Comparison of ENCODE assay signal across 8 mouse cellular contexts in genomic region chr14:30825476-30826131, GRCm38 (mm10). TPM values are rescaled to one million over a fixed set of nuclear protein-coding genes. Genes with fewer than 3 reads are reported as not detected.
DNase-seq lines count a peak whose midpoint lies in the region; ATAC-seq and TF ChIP-seq lines count a peak whose summit lies in the region.

Gene Tmem110, plus strand, starts transcription at chr14:30825590.

- peak; percentile 49 for TF ChIP-seq POLR2A in testis, adult 2 months (IDR thresholded peaks at IDR 0.05; ENCODE audit: control insufficient read depth, low read depth, low read length)

- peak within 1 kb of the TSS; percentile 81 for H3K4me3 ChIP-seq in forebrain, embryonic 11.5 days (ENCODE audit: low read depth, low read length)
- H3K4me3 ChIP-seq in heart, embryonic 16.5 days (ENCODE audit: low read length) = peak within 1 kb of the TSS; percentile 80
- peak within 1 kb of the TSS; percentile 88 for H3K4me3 ChIP-seq in liver, embryonic 16.5 days (ENCODE audit: low read depth, low read length)
- H3K4me3 ChIP-seq in neural tube, embryonic 13.5 days = peak within 1 kb of the TSS; percentile 59
- peak within 1 kb of the TSS; percentile 81 for H3K4me3 ChIP-seq in testis, adult 2 months (ENCODE audit: control insufficient read depth, low read depth, low read length)

- peak within 1 kb of the TSS; percentile 73 for H3K4me2 ChIP-seq in forebrain, embryonic 11.5 days (ENCODE audit: low read depth, low read length, severe bottlenecking)
- H3K4me2 ChIP-seq in heart, embryonic 16.5 days (ENCODE audit: low read depth, low read length) = peak within 1 kb of the TSS; percentile 75
- peak within 1 kb of the TSS; percentile 84 for H3K4me2 ChIP-seq in liver, embryonic 16.5 days (ENCODE audit: low read depth, low read length)
- H3K4me2 ChIP-seq in neural tube, embryonic 13.5 days = peak within 1 kb of the TSS; percentile 79

- no peak for TF ChIP-seq CTCF in testis, adult 2 months (IDR thresholded peaks at IDR 0.05; ENCODE audit: control insufficient read depth, insufficient read depth, insufficient replicate concordance, low read depth, low read length)

- no peaks in the 10 kb centered on the region for H3K9me3 ChIP-seq in forebrain, embryonic 11.5 days (ENCODE audit: control insufficient read depth, low read length)
- no peaks in the 10 kb centered on the region for H3K9me3 ChIP-seq in heart, embryonic 16.5 days (replicated peaks; ENCODE audit: control insufficient read depth, low read length)
- H3K9me3 ChIP-seq in liver, embryonic 16.5 days (replicated peaks; ENCODE audit: control insufficient read depth, low read length) = no peaks in the 10 kb centered on the region
- H3K9me3 ChIP-seq in neural tube, embryonic 13.5 days = no peaks in the 10 kb centered on the region

- WGBS in forebrain, embryonic 11.5 days = under 1% methylated on average over 58 of the region's 68 CpGs
- WGBS in heart, embryonic 16.5 days = under 1% methylated on average over 68 of the region's 68 CpGs
- WGBS in liver, embryonic 16.5 days (ENCODE audit: insufficient replicate concordance) = under 1% methylated on average over 58 of the region's 68 CpGs
- WGBS in neural tube, embryonic 13.5 days = under 1% methylated on average over 66 of the region's 68 CpGs

- peaks cover 7% of the 10 kb centered on the region; the same call in 1 of the 2 replicates for H3K4me1 ChIP-seq in forebrain, embryonic 11.5 days (replicated peaks; ENCODE audit: control insufficient read depth, insufficient read depth, low read length)
- H3K4me1 ChIP-seq in heart, embryonic 16.5 days (ENCODE audit: control insufficient read depth, insufficient read depth, low read length) = peaks cover 37% of the 10 kb centered on the region
- peaks cover 48% of the 10 kb centered on the region for H3K4me1 ChIP-seq in liver, embryonic 16.5 days (ENCODE audit: control insufficient read depth, low read depth, low read length)
- H3K4me1 ChIP-seq in neural tube, embryonic 13.5 days (replicated peaks) = peaks cover 28% of the 10 kb centered on the region
- H3K4me1 ChIP-seq in testis, adult 2 months (ENCODE audit: control insufficient read depth, insufficient read depth, low read length) = peaks cover 5% of the 10 kb centered on the region

- DNase-seq in CD8-positive naive resting alpha-beta T cell, adult 2 months (ENCODE audit: low read depth in 2 of 2, low spot score in 2 of 2) = peak; percentile 74 to 85
- DNase-seq in c-Kit-positive CD71-negative TER-119-negative erythroid progenitor cells, embryonic 14.5 days (ENCODE audit: low read depth) = peak; percentile 66
- DNase-seq in forebrain, embryonic 11.5 days (ENCODE audit: low spot score) = peak; percentile 90
- DNase-seq in kidney, postnatal 4 days = peak; percentile 91 to 94

- no peak within 1 kb of the TSS for H3K27ac ChIP-seq in forebrain, embryonic 11.5 days (ENCODE audit: low read depth, low read length)
- 0 out of 2 replicates have a peak within 1 kb of the TSS, but pooled peaks have one; percentile 51 for H3K27ac ChIP-seq in heart, embryonic 16.5 days (ENCODE audit: low read length)
- H3K27ac ChIP-seq in liver, embryonic 16.5 days (ENCODE audit: low read length) = 0 out of 2 replicates have a peak within 1 kb of the TSS, but pooled peaks have one; percentile 12
- H3K27ac ChIP-seq in neural tube, embryonic 13.5 days (replicated peaks) = peak within 1 kb of the TSS; percentile 59
- no peak within 1 kb of the TSS for H3K27ac ChIP-seq in testis, adult 2 months (ENCODE audit: control insufficient read depth, insufficient read depth, low read depth, low read length)

- peak; percentile 97 for ATAC-seq in forebrain, embryonic 11.5 days (replicated peaks; ENCODE audit: low FRiP score)
- peak; percentile 93 for ATAC-seq in heart, embryonic 16.5 days (replicated peaks; ENCODE audit: extremely low read depth, insufficient read depth, low FRiP score)
- peak; percentile 89 for ATAC-seq in liver, embryonic 16.5 days (ENCODE audit: low read depth)
- peak; percentile 98 for ATAC-seq in neural tube, embryonic 13.5 days (ENCODE audit: low read depth)

- no peaks in the 10 kb centered on the region for H3K27me3 ChIP-seq in forebrain, embryonic 11.5 days (ENCODE audit: control insufficient read depth, insufficient read depth, low read length)
- H3K27me3 ChIP-seq in heart, embryonic 16.5 days (ENCODE audit: control insufficient read depth, insufficient read depth, low read length) = no peaks in the 10 kb centered on the region
- H3K27me3 ChIP-seq in liver, embryonic 16.5 days (ENCODE audit: control insufficient read depth, insufficient read depth, low read depth, low read length) = no peaks in the 10 kb centered on the region
- no peaks in the 10 kb centered on the region for H3K27me3 ChIP-seq in neural tube, embryonic 13.5 days
- no peaks in the 10 kb centered on the region for H3K27me3 ChIP-seq in testis, adult 2 months (ENCODE audit: control insufficient read depth, insufficient read depth, low read length)

- H3K9ac ChIP-seq in forebrain, embryonic 11.5 days (ENCODE audit: low read length) = peak within 1 kb of the TSS; percentile 86
- peak within 1 kb of the TSS; percentile 86 for H3K9ac ChIP-seq in heart, embryonic 16.5 days (ENCODE audit: low read length)
- H3K9ac ChIP-seq in liver, embryonic 16.5 days (ENCODE audit: low read depth, low read length) = peak within 1 kb of the TSS; percentile 83
- peak within 1 kb of the TSS; percentile 78 for H3K9ac ChIP-seq in neural tube, embryonic 13.5 days

- H3K36me3 ChIP-seq in forebrain, embryonic 11.5 days (ENCODE audit: control insufficient read depth, insufficient read depth, low read length) = no peaks in the 10 kb centered on the region
- H3K36me3 ChIP-seq in heart, embryonic 16.5 days (ENCODE audit: control insufficient read depth, insufficient read depth) = no peaks in the 10 kb centered on the region
- H3K36me3 ChIP-seq in liver, embryonic 16.5 days (ENCODE audit: control insufficient read depth, insufficient read depth) = no peaks in the 10 kb centered on the region
- peaks cover 4% of the 10 kb centered on the region; the same call in 1 of the 2 replicates for H3K36me3 ChIP-seq in neural tube, embryonic 13.5 days
- no peaks in the 10 kb centered on the region for H3K36me3 ChIP-seq in testis, adult 2 months (ENCODE audit: control insufficient read depth, insufficient read depth, low read length)

RNA-seq across cellular contexts. Expression of gene Tmem110, which starts in this region (rescaled TPM):
- polyA plus RNA-seq in forebrain, embryonic 11.5 days (2014; fragmentation: Nextera tagmentation; extraction: Ambion mirVana) = 24.2 and 24.7 TPM in 2 replicates
- polyA plus RNA-seq in heart, embryonic 16.5 days (2015; fragmentation: Nextera tagmentation; extraction: Ambion mirVana) = 13.2 and 15.0 TPM in 2 replicates
- 7.7 and 8.1 TPM in 2 replicates for polyA plus RNA-seq in liver, embryonic 16.5 days (2015; fragmentation: Nextera tagmentation; extraction: Ambion mirVana)
- polyA plus RNA-seq in neural tube, embryonic 13.5 days (2015; fragmentation: Nextera tagmentation; extraction: Ambion mirVana) = 18.5 and 19.6 TPM in 2 replicates
- 3.6 and 3.7 TPM in 2 replicates for polyA plus RNA-seq in testis, adult 2 months (2012; rRNA removed)

Comparison
In these comparisons a context has a peak if more than half of its experiments do, and no peak if none do; other contexts are left out.
1. H3K27ac ChIP-seq: peak in heart, embryonic 16.5 days (single experiment), liver, embryonic 16.5 days (single experiment) and neural tube, embryonic 13.5 days (single experiment); none in forebrain, embryonic 11.5 days (single experiment) and testis, adult 2 months (single experiment).
2. Peak in every context shown above with its lines, with median percentiles within 50 percentile points of each other: DNase-seq, ATAC-seq, H3K4me2 ChIP-seq, H3K4me3 ChIP-seq and H3K9ac ChIP-seq.